Mouse (Mus musculus) forebrain, postnatal 0 days (tissue): ENCODE measurements around the gene Ndrg4. TPM values are rescaled to one million over a fixed set of nuclear protein-coding genes. Genes with fewer than 3 reads are reported as not detected.

Source experiments
- ATAC-seq: fragments of 200-750 bp; cut with Nextera tagmentation; 2 replicates; pipeline ENCODE4 v1.8.0; 2017; ENCODE audit warnings: mild to moderate bottlenecking, moderate library complexity
- DNase-seq: peaks from one replicate; pipeline ENCODE4 v3.0.0-alpha.2; 2015
- H3K27ac ChIP-seq: fragments of 300-500 bp; sonication (generic); 2 replicates; pipeline ENCODE4 v1.5.1; 2014; ENCODE audit warnings: low read depth, mild to moderate bottlenecking, antibody characterized with exemption, low read length, moderate library complexity, mixed read lengths
- H3K27me3 ChIP-seq: fragments of 300-500 bp; sonication (generic); 2 replicates; pipeline ENCODE4 v1.6.1; 2014; ENCODE audit warnings: mild to moderate bottlenecking, low read length, mixed read lengths; ENCODE audit not compliant: insufficient read depth
- H3K36me3 ChIP-seq: fragments of 300-500 bp; sonication (generic); 2 replicates; pipeline ENCODE4 v1.6.1; 2014; ENCODE audit warnings: mild to moderate bottlenecking, moderate library complexity; ENCODE audit not compliant: insufficient read depth
- H3K4me1 ChIP-seq: fragments of 300-500 bp; sonication (generic); 2 replicates; pipeline ENCODE4 v1.6.1; 2014; ENCODE audit warnings: antibody characterized with exemption; ENCODE audit not compliant: insufficient read depth
- H3K4me2 ChIP-seq: fragments of 300-500 bp; sonication (generic); 2 replicates; pipeline ENCODE4 v1.6.1; 2014; ENCODE audit warnings: low read depth, mild to moderate bottlenecking, moderate library complexity
- H3K4me3 ChIP-seq: fragments of 300-500 bp; sonication (generic); 2 replicates; pipeline ENCODE4 v1.5.1; 2014; ENCODE audit warnings: low read depth, low read length, mixed read lengths
- H3K9ac ChIP-seq: fragments of 300-500 bp; sonication (generic); 2 replicates; pipeline ENCODE4 v1.6.1; 2014; ENCODE audit warnings: mild to moderate bottlenecking
- H3K9me3 ChIP-seq: fragments of 300-500 bp; sonication (generic); 2 replicates; pipeline ENCODE4 v1.6.1; 2016; ENCODE audit warnings: low read length
- CTCF ChIP-seq: sonication (generic); IDR thresholded peaks from 2 replicates; pipeline ENCODE4 v1.5.1; 2016; ENCODE audit warnings: antibody characterized with exemption, control low read depth, low read depth
- WGBS: fragments of 180-500 bp; shearing (Covaris S2); extraction: QIAGEN DNeasy Blood & Tissue Kit; methylation state at CpG from one replicate; pipeline ENCODE4 v1.1.7; 2014; 5-methylcytosine and 5-hydroxymethylcytosine counted together
- polyA plus RNA-seq: library from polyadenylated mRNA; unstranded; fragments of >200 nt; fragmentation: Nextera tagmentation; extraction: Ambion mirVana; gene quantifications from 2 replicates; pipeline ENCODE4 v1.2.1, GENCODE M21; 2015
- total RNA-seq: library from RNA; depleted of rRNA; stranded (reverse); fragments of >200 nt; gene quantifications from 2 replicates; pipeline ENCODE4 v1.2.3, GENCODE M21; 2014; rRNA removed

Ndrg4 gene
- total RNA-seq (549 and 619 TPM in 2 replicates), polyA plus RNA-seq (428 and 484 TPM in 2 replicates)

DNA sequence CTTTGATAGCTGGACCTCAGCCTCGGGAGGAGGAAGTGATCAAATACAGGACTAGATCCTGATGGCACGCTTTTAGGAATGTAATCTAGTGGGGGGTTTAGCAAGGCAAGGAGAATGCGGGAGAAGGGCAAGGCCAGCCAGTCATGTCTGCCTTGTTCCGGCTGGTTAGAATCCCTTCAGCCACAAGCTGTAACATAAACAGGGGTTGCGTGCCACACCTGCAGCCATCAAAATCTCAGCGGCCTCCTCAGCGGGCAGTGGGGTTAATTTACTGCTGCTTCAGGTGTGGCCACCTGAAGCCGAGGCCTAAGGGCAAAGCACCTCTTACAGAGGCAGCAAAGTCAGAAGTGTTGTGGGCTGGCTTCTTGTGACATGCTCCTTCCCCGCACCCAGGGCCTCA, at the start of gene Ndrg4:
Gene Ndrg4 (plus strand): TSS at position 350 of the 400 bp plus-strand sequence.
- Histone ChIP-seq H3K9ac (peak within 1 kb of the TSS; percentile 92), H3K4me3 (peak within 1 kb of the TSS; percentile 70), H3K4me2 (peak within 1 kb of the TSS; percentile 74), H3K27me3 (no peaks in the 10 kb centered on the region), H3K4me1 (no peaks in the 10 kb centered on the region), H3K9me3 (no peaks in the 10 kb centered on the region), H3K27ac (peak within 1 kb of the TSS; percentile 85), H3K36me3 (no peaks in the 10 kb centered on the region)
- DNase-seq (no peak), ATAC-seq (no peak)
- TF ChIP-seq CTCF, result no peak
- 54% methylated on average over 9 of the region's 9 CpGs for WGBS

DNA sequence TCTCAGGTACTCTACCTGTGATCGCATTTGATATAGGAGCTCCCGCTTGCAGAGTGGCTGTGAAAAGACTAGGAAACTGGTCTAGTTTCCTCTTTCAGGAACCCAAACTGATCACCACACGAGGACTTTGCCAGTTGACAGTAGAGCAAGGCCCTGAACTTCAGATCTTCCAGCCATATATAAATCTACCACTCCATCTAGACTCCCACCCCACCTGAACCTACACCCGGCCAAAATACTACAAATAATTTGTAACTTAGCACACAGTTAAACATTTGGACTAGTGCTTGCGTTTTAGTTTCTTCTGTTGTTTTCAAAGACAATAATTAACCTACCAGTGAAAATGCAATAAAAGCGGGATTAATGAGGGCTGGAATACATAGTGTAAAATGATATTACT, 43.9 kb upstream of the Ndrg4 start:
- DNase-seq (no peak), ATAC-seq (peak; percentile 5; the same call in 1 of the 2 replicates)
- TF ChIP-seq CTCF, result no peak
- Histone ChIP-seq H3K9ac (no peak overlapping the region), H3K4me3 (peak overlapping the region; percentile 63), H3K4me1 (peaks cover 7% of the 10 kb centered on the region; the same call in 1 of the 2 replicates), H3K9me3 (no peaks in the 10 kb centered on the region), H3K4me2 (peak overlapping the region; percentile 94), H3K27me3 (no peaks in the 10 kb centered on the region; the same call in 1 of the 2 replicates), H3K36me3 (no peaks in the 10 kb centered on the region), H3K27ac (no peak overlapping the region)
- WGBS, result 84% methylated on average over 6 of the region's 6 CpGs

DNA sequence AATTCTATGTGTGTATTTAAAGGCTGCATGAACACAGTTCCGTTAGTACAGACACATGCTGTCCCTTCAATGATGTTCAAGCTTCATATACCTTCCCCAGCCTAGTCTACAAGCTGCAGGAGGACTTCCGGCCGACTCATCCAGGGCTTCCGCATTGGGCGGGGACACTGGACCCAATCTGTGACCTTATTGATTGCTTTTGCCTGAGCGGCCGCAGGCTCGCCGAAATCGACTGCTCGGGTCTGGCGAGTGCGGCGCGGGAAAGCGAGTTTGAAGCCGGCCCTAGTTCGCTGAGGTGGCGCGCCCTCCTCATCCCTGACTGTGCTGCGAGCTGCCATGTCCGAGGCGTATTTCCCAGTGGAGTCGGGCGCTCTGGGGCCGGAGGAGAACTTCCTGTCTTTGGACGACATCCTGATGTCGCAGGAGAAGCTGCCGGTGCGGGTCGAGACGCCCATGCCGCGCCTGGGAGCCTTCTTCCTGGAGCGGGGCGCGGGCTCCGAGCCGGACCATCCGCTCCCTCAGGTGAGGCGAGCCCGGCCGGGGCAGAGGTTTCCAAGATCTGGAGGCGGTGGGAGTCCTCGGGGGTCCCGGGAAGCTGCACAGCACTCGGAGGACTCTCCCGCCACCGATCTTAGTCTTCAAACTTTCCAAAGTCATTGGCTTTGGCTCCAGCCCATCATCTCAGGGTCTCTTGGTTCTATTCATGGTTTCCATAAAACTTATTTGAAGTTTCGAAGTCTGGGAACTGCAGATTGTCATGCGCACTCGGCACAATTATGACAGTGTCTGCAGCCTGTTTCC, 43.3 kb upstream of the Ndrg4 start, which contains the start of gene Gins3:
Gene Gins3 (plus strand): TSS at position 192 of the 801 bp plus-strand sequence.
- peak; percentile 92 for DNase-seq
- WGBS, result 1% methylated on average over 52 of the region's 52 CpGs
- Histone ChIP-seq H3K27ac (no peak within 1 kb of the TSS), H3K4me2 (peak within 1 kb of the TSS; percentile 94), H3K9me3 (no peaks in the 10 kb centered on the region), H3K4me3 (peak within 1 kb of the TSS; percentile 63), H3K27me3 (no peaks in the 10 kb centered on the region; the same call in 1 of the 2 replicates), H3K36me3 (no peaks in the 10 kb centered on the region), H3K4me1 (peaks cover 7% of the 10 kb centered on the region; the same call in 1 of the 2 replicates), H3K9ac (peak within 1 kb of the TSS; percentile 40)
- no peak for TF ChIP-seq CTCF
- ATAC-seq, result peak; percentile 95

DNA sequence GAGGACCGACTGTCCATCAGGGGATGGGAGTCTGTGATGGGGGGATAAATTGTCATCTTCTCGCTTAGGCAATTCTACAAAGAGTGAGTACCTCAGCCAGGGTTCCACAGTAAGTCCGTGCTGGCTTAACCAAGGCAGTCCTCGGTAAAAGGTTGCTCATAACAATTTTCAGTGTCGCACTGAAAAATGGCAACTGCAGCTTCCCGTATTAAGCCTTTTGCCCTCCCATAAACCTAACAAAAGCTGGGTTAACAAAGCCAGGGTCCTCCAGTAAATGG, 42.8 kb upstream of the Ndrg4 start:
- 2% methylated on average over 6 of the region's 6 CpGs for WGBS

DNA sequence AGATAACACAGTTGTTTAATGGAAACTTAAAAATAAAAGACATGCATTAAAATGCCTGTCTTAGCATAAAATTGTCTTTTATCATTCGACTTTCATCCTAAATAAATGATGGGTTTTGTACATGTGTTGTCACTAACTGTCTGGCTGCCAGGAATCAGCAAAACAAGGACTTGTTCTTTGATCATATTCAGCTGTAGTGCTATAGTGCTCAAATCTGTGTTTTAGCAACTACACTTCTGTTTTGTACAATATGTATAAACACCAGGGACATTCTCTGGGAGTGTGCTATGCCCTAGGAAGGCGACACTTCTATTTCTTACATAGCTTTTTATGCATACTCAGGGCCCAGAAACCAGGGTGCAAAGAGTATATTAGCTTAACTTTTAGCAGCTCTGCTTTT, 31.8 kb upstream of the Ndrg4 start:
- H3K36me3 ChIP-seq, result no peaks in the 10 kb centered on the region
- no peaks in the 10 kb centered on the region for H3K4me1 ChIP-seq
- no peak for TF ChIP-seq CTCF
- H3K9ac ChIP-seq, result no peak overlapping the region
- H3K27ac ChIP-seq, result no peak overlapping the region
- ATAC-seq (no peak), DNase-seq (no peak)
- no peak overlapping the region for H3K4me2 ChIP-seq
- no peaks in the 10 kb centered on the region for H3K9me3 ChIP-seq
- no peaks in the 10 kb centered on the region for H3K27me3 ChIP-seq
- H3K4me3 ChIP-seq, result no peak overlapping the region
- WGBS, result 87% methylated on average over 2 of the region's 2 CpGs

More for the DNA sequence above, 42.8 kb upstream of the Ndrg4 start:
- no peaks in the 10 kb centered on the region for H3K36me3 ChIP-seq
- no peak for DNase-seq
- H3K9ac ChIP-seq, result peak overlapping the region; percentile 40; the same call in 1 of the 2 replicates
- no peak for ATAC-seq
- peaks cover 7% of the 10 kb centered on the region; the same call in 1 of the 2 replicates for H3K4me1 ChIP-seq
- TF ChIP-seq CTCF, result no peak
- H3K4me3 ChIP-seq, result peak overlapping the region; percentile 63
- peak overlapping the region; percentile 94 for H3K4me2 ChIP-seq
- H3K27ac ChIP-seq, result no peak overlapping the region
- no peaks in the 10 kb centered on the region for H3K9me3 ChIP-seq
- H3K27me3 ChIP-seq, result no peaks in the 10 kb centered on the region

DNA sequence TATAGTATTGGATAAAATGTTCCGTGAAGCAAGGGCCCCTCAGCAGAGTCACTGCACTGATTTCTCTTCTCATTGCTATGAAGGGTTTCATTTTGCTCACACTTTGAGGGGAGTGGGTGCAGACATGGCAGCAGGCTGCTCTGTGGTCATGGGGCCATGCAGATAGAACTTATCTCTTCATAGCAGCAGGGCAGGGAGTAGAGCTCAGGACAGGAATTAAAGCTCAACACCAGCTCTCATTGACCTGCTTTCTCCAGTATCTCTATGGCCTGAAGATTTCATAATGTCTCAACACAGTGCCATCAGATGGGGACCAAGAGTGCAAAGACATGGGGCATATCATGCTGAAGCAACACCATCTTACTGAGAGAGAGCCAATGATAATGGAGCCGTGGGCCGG, 28.5 kb upstream of the Ndrg4 start:
- Histone ChIP-seq H3K36me3 (no peaks in the 10 kb centered on the region), H3K9ac (no peak overlapping the region), H3K4me3 (no peak overlapping the region), H3K4me2 (no peak overlapping the region), H3K4me1 (no peaks in the 10 kb centered on the region), H3K9me3 (no peaks in the 10 kb centered on the region), H3K27ac (no peak overlapping the region), H3K27me3 (no peaks in the 10 kb centered on the region)
- no peak for ATAC-seq
- no peak for TF ChIP-seq CTCF
- 71% methylated on average over 3 of the region's 3 CpGs for WGBS
- no peak for DNase-seq

DNA sequence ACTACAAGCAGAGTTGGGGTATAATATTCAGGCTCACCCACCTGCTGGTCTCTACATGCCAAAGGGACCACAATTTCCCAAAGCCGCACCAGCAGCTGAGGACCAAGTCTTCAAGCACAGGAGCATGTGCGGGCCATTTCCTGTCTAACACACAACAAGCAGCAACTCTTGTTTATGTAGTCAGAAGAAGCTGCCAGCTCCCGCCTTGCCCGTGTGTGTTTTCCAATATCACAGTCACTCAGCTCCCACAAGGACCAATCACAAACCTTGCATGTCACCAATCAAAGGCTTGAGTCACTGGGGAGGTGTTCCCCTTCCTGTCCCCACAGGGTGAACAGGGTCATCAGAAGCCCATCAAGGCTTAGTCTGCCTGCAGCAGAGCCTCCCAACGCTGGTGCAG, 23.4 kb upstream of the Ndrg4 start:
- TF ChIP-seq CTCF, result no peak

More for the DNA sequence above, 23.4 kb upstream of the Ndrg4 start:
- Histone ChIP-seq H3K9me3 (no peaks in the 10 kb centered on the region), H3K4me1 (no peaks in the 10 kb centered on the region), H3K9ac (no peak overlapping the region), H3K27ac (no peak overlapping the region), H3K36me3 (no peaks in the 10 kb centered on the region), H3K4me2 (no peak overlapping the region), H3K4me3 (no peak overlapping the region), H3K27me3 (no peaks in the 10 kb centered on the region)
- DNase-seq, result no peak
- no peak for ATAC-seq
- 84% methylated on average over 5 of the region's 5 CpGs for WGBS
